Mouse (Mus musculus): Measurements from ENCODE around the gene Rab30.

DNA sequence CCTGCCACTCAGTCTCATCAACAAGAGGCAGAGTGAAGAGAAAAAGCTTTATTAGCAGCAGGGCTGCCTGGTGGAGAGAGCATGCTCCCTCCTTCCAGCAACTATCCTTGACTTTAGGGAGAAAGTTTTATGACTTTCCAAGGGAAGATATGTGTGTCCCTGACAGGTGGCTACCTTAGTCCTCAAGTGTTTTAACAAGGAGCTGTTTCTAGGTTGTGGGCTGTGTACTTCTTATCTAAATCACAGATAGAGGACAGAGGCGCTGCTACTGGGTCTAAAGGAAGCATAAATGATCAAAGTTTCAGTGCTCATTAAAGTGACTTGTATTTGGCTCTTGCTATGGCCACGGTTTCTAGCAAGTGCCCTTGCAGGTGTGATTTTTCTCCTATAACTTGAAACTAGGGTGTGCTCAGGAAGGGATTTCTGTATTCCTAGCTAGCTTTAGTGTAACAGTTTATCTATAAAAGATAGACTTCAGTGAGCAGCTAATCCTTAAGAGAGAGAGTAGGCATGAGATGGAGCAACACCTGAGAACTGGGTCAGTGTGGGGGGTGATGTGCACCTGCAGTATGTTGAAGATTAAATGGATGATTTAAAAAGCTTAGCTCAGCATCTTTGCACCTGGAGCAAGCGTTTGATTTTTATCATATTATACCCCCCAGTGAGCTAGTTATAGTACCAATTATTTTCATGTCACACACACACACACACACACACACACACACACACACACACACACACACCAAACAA is 21.1 kb upstream of the Rab30 start:
- TF ChIP-seq CTCF (IDR thresholded peaks at IDR 0.05; ENCODE audit: borderline replicate concordance, insufficient read depth, low read depth, low read length), result no peak
- no peak for TF ChIP-seq POLR2A (IDR thresholded peaks at IDR 0.05; ENCODE audit: borderline replicate concordance, insufficient read depth, low read length)

All from cerebellum, adult 2 months (tissue).